Mouse (Mus musculus) right cerebral cortex, postnatal 36 days (tissue): ENCODE results near the gene Elac2.
A peak's percentile ranks its signal among the peaks of the same experiment; 100 is the strongest.

ENCODE experiments used
- DNase-seq, 2 experiments: peaks; one replicate each; pipeline ENCODE4 v3.0.0; 2022; ENCODE audit warnings: low spot score in 2 of 2, mixed read lengths in 1 of 2

Elac2 gene

GRCm38 (mm10) chr11:64978720-64979488, at the start of gene Elac2:
Gene Elac2 (plus strand): TSS chr11:64979038.
- DNase-seq, result peak; percentile 98

- DNase-seq, result no peak
These were observed 49.7 kb upstream of the Elac2 start for GRCm38 (mm10) chr11:64929130-64929529.

DNA sequence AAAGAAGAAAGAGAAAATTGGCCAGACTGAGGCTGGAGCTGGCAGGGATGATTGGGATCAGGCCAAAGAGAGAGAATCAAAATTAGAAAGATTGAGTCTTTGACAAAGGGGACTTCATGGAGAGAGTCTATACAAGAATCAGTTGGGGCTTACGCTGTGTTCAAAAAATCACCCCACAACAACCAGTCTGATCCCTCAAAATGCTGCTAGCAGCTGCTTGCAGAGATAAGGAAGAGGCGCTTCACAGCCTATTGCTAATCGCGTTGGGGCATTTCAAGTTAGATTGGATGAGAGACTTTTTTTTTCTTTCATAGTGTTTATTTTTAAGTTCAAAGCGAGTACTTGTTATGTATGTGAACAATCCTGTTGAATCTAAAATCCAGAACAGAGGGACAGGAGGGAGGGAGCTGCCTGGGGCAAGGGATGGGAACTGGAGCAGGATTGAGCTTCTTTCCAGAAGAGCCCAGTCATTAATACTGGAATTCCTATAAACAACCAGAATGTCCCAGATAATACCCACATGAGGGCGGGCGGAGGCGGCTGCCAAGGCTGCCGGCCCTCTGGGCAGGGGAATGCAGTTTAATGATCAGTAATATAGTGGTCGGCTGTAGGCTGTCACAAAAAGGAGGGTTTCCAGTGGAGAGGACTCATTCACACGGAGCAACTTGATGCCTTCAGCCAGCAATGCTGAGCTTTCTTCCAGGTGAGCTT, 47.6 kb upstream of the Elac2 start:
- no peak for DNase-seq

DNA sequence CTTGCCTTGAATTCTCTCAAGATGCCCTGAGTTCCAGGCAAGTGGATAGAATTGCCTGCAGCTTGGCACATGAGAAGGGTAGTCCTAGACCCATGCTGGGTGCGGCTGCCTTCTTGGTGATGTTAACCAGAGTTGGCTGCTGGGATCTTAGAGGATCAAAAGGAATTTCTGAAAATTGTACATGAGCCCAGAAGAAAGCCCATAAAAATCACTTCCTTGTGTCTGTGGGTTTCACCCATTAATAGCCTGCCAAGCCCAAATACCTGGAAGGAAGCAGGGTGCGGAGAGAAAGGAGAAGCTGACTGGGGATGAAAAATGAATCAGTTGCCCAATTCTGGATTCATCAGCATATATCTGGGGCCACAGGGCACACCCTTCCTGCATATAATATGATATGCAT, 41.6 kb upstream of the Elac2 start:
- no peak for DNase-seq

DNA sequence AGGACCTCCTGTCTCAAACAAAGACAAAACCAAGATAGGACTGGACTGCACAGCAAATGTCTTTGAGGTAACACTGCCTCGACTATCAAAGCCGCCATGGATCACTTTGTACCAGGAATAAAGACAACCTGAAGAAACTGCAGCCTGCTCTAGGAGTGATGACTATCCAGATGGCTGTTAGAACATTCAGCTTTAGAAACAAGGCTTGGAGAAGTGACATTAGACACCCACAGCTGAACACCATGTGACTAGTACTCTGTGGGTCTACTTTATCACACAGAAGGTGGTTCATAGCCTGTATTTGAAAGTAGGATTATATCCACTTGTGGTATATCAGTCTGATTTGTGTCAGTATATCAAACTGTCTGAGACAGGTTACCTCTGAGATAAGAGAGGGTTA, 37.6 kb upstream of the Elac2 start:
- DNase-seq, result no peak

DNA sequence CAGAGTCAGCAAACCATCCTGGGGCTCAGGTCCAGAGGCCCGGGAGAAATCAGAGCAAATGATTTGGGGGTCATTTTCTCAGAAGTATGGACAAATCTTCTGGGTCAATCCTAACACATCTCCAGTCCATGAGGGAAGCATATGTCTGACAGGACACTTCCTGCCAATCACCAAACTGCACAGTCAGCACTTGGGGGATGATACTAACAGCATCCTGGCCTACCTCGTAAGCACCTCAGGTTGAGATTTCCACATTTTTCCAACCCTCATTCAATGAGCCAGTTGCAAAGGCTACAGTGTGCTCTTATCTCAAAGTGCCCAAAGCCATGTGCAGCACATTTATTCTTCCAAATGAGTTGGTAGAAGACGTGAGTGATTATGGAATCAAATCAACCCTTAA, 29.1 kb upstream of the Elac2 start:
- DNase-seq, result no peak

GRCm38 (mm10) chr11:64956962-64957729, 21.7 kb upstream of the Elac2 start:
- no peak for DNase-seq

- DNase-seq, result no peak
These were observed 16.2 kb upstream of the Elac2 start for GRCm38 (mm10) chr11:64962629-64963028.

- peak; percentile 39 to 63 for DNase-seq
These were observed 10.3 kb upstream of the Elac2 start for GRCm38 (mm10) chr11:64968507-64968906.

- no peak for DNase-seq
These were observed 9.9 kb upstream of the Elac2 start for GRCm38 (mm10) chr11:64968939-64969342.

GRCm38 (mm10) chr11:64971471-64971988, 7.3 kb upstream of the Elac2 start:
- DNase-seq, result no peak

GRCm38 (mm10) chr11:64972418-64972817, 6.4 kb upstream of the Elac2 start:
- DNase-seq, result no peak

DNA sequence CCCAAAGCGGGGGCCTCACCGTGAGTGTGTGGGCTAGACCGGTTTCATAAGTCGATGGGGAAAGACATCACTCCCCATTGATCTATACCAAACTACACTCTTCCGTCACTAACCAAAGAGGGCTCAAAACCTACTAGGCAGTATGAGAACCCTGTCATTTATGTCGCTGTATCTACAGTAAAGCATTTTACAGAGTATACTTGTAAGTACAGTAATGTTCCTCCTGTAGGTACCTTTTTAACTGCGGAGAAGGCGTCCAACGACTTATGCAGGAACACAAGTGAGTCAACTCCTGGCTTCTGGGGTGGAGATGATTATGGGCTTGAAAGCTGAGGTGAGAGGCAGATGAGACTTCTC, 629 bp downstream of the Elac2 start:
- no peak for DNase-seq

GRCm38 (mm10) chr11:64988556-64988955, 9.7 kb downstream of the Elac2 start:
- no peak for DNase-seq

- DNase-seq, result no peak
These were observed 19.6 kb downstream of the Elac2 start for GRCm38 (mm10) chr11:64998439-64998838.

- no peak for DNase-seq
These were observed 20.8 kb downstream of the Elac2 start for GRCm38 (mm10) chr11:64999685-65000084.

- DNase-seq, result no peak
These were observed 22.9 kb downstream of the Elac2 start for GRCm38 (mm10) chr11:65001729-65002128.

- no peak for DNase-seq
These were observed 24.8 kb downstream of the Elac2 start for GRCm38 (mm10) chr11:65003611-65004010.

- DNase-seq, result no peak
These were observed 26.0 kb downstream of the Elac2 start for GRCm38 (mm10) chr11:65004836-65005235.

DNA sequence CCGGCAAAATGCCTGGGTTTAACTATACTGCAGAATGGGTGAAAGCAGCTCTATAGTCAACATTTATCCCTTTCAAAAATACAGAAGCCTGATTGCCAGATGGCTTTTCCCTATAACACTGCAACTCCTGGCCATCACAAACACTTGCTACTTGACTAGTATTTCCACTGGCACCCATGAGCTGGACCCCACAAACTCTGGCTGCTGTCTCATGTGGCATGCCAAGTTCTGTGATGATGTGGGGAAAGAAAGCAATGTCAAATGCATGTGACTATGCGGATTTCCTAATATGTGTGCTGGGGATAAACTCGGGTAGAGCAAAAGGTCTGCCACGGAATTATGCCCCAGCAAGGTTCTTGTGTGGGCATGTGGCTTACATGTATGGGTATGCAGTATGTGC, 27.2 kb downstream of the Elac2 start:
- no peak for DNase-seq

DNA sequence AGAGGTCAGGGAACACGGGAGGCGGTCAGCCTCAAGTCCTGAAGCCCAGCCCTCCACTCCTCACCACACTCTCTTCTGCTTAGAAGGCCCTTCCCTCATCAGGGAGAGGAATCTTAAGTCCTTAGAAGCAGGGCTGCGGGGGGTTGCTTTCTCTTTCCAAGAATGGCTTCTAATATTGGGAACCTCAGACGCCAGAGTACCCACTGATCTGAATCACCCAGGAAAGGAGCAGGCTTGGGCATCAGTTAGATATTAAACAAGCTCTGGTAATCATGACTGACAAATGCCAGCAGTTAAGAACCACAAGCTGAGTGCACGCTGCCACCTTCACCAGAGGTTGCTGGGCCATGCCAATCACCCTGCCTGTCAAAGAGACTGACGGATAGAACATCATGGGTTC, 35.1 kb downstream of the Elac2 start:
- DNase-seq, result no peak

DNA sequence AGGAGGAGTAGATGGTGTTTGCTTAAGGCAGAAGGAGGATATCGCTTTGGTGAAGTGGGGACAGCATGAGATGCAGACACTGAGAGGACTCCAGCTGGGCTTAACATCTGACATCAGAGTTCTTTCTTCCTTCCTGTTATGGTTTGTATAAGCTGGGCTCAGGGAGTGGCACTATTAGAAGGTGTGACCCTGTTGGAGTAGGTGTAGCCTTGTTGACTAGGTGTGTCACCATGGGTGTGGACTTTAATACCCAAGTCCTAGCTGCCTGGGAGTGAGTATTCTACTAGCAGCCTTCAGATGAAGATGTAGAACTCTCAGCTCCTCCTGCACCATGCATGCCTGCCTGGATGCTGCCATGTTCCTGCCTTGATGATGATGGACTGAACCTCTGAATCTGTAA, 37.9 kb downstream of the Elac2 start:
- DNase-seq, result no peak
